Mouse (Mus musculus): ENCODE measurements around the gene Car5a.

Car5a gene

DNA sequence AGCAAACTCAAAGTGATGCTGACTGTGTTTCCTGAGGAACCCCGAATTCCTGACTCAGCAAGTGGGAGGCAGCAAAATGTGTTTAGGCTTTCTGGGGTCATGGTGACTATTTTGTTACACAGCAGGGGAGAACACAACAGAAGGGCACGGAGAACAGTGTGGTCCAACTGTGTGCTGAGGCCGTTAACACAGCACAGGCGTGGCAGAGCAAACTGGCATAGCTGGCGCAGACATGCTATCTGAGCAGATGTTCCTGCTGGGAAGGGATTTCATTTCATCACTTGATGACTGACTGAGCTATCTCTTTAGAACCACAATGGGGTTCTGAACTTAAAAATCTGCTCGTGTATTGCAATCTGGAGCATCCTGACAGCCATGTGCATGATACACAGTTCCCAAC is 59.3 kb downstream of the Car5a start:
- no peak for DNase-seq (ENCODE audit: low read depth in 1 of 2, low spot score in 2 of 2)

DNA sequence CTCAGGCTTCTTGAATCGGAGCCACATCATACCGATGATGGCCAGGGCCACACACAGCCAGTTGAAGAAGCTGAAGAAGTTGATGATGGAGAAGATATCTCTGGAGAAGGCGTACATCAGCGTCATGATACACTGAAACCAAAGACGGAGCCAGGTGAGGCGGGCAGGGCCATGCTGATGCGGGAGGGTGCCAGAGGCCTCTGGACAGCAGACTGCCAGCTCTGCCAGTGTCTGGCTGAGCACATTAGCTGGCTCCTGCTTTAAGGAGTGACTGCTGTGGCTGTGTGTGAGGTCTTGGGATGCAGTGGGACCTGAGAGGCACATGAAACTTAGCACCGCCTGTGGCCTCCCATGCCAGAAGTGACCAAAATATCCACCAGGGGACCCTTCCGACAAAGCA is 59.7 kb downstream of the Car5a start:
- no peak for DNase-seq (ENCODE audit: low read depth in 1 of 2, low spot score in 2 of 2)

- DNase-seq (ENCODE audit: low read depth in 1 of 2, low spot score in 2 of 2): no peak
These were observed 60.5 kb downstream of the Car5a start for GRCm38 (mm10) chr8:121884181-121884580.

DNA sequence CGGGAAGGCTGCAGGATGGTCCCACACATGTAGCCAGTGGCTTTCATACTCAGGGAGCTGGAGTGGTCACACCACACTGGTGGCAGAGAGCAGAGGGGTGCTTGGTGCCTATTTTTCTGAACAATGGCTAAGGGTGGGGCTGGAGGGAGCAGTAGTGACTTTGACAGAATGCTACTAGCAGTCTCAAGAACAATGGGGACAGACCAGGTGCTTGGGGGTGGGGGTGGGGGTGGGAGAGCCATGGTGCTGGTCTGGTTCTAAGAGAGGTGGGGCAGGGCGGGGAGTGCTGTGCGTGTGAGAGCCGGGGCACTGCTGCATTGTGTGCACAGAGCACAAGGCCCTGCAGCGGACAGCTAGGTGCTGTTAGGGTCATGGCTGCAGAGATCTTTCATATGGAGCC is 62.8 kb downstream of the Car5a start:
- DNase-seq (ENCODE audit: low read depth in 1 of 2, low spot score in 2 of 2): no peak

DNA sequence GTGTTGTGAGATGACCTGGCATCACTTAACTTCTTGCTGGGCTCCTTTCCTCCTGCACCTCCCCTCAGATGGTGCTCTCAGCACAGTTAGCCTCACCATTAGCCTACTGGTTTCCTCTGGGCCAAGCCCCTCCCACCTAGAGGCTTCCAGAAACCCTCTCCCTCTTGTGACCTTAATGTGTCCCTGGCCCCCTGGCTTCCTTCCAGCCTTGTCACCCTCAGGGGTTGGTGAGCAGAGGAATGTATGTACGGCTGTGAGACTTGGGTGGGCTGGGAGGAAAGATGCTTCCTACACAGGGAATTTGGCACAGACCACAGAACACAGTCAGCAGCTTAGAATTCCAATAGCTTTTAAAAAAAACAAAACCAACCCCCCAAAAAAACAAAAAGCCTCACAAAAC is 63.9 kb downstream of the Car5a start:
- no peak for DNase-seq (ENCODE audit: low read depth in 1 of 2, low spot score in 2 of 2)

- DNase-seq (ENCODE audit: low read depth in 1 of 2, low spot score in 2 of 2): no peak
These were observed 65.0 kb downstream of the Car5a start for GRCm38 (mm10) chr8:121879712-121880111.

GRCm38 (mm10) chr8:121877828-121878480 is 66.8 kb downstream of the Car5a start:
- DNase-seq (ENCODE audit: low read depth in 1 of 2, low spot score in 2 of 2): no peak

- peak; percentile 52 to 60 for DNase-seq (ENCODE audit: low read depth in 1 of 2, low spot score in 2 of 2)
These were observed 67.5 kb downstream of the Car5a start for GRCm38 (mm10) chr8:121877212-121877611.

DNA sequence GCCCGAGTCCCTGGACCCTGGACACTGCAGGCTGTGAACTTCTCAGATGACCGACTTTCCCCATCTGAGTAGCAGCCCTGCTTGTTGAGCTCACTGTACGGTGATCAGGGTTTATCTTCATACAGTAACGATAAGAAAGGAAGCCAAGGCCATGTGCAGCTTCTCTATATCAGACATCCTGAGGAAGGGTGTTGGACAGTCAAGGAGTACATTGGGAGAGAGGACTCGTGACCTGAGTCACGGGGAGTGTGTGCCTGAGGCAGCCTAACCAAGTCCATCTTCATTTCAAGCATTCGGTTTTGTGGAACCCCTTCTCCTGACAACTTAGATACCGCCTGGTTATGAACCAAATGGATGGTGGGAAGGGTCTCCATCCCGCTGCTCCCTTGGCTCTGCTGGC is 69.2 kb downstream of the Car5a start:
- DNase-seq (ENCODE audit: low read depth in 1 of 2, low spot score in 2 of 2): no peak

- DNase-seq (ENCODE audit: low read depth in 1 of 2, low spot score in 2 of 2): no peak
These were observed 69.7 kb downstream of the Car5a start for GRCm38 (mm10) chr8:121875045-121875444.

GRCm38 (mm10) chr8:121874031-121874430 is 70.7 kb downstream of the Car5a start:
- no peak for DNase-seq (ENCODE audit: low read depth in 1 of 2, low spot score in 2 of 2)

GRCm38 (mm10) chr8:121871833-121872440 is 72.8 kb downstream of the Car5a start:
- no peak for DNase-seq (ENCODE audit: low read depth in 1 of 2, low spot score in 2 of 2)

- no peak for DNase-seq (ENCODE audit: low read depth in 1 of 2, low spot score in 2 of 2)
These were observed 74.5 kb downstream of the Car5a start for GRCm38 (mm10) chr8:121870190-121870589.

DNA sequence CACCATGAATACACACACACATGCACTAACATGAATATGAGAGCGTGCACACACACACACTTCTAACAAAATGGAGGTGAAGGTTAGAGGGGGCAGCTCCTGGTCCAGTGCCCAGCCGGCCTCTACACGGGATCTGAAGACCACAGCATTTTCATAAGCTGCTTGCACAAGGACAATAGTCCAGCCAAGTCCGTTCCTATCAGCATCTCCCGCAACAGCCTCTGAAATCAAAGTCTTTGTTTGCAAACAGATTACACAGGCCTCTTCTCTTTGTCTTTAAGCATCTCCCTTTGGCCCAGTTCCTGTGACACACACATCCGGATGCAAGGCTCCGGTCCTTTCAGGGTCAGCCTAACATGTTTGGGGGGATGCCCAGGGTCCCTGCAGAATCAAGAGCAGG is 75.8 kb downstream of the Car5a start:
- DNase-seq (ENCODE audit: low read depth in 1 of 2, low spot score in 2 of 2): no peak

DNA sequence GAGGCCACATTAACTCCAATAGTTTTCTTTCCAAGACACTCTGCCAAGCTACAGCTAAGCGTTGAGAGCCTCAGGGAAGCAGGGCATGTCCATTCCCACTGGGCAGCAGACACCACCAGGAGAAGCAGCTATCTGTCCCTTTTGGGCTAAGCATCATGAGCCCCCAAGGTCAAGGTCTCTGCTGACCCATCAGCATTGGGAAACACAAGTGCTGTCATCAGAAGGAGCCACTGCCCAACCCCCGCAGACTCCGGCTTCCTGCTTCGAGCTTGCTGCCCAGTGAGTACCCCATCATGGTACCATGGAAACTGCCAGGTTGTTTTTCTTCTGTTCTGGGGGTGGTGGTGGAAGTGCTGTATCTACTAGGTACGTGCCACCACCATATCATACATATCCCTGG is 76.5 kb downstream of the Car5a start:
- DNase-seq (ENCODE audit: low read depth in 1 of 2, low spot score in 2 of 2): no peak
